Mouse (Mus musculus) T-helper 17 cell (primary cell): Measurements from ENCODE around the gene Gm20547.
"Not testable (repeated sequence)": the region's sequence is repeated elsewhere in the genome, so short reads cannot be mapped to it uniquely, and the experiment has no call there.

Source experiments
- in situ Hi-C, 2 experiments: fragments of 300-600 bp; cut with MboI, MseI; formaldehyde crosslinking; loops; 1 replicate in 1 of 2; 2 replicates in 1 of 2; pipeline ENCODE4 v1.15.1; 2025; ENCODE audit warnings: high pct_unique_total_duplicates in 2 of 2

The Gm20547 gene

GRCm38 (mm10) chr17:34881683-34882310 is at the start of gene Gm20547:
TSS of gene Gm20547 (minus strand) at chr17:34882042.
- in situ Hi-C loops: no loop called here

GRCm38 (mm10) chr17:34931061-34931734 is 49.4 kb upstream of the Gm20547 start, which contains the start of gene Neu1:
TSS of gene Neu1 (plus strand) at chr17:34931253.
- in situ Hi-C loops: loop anchor here in 1 of 2 experiments (10.0 kb wide), 1 partner anchor 1924 kb away; no protein-coding TSS in a partner anchor

GRCm38 (mm10) chr17:34928841-34929240 is 47.0 kb upstream of the Gm20547 start:
- in situ Hi-C loops: no loop called here

GRCm38 (mm10) chr17:34927306-34928019 is 45.6 kb upstream of the Gm20547 start:
- in situ Hi-C loops: no loop called here

GRCm38 (mm10) chr17:34924258-34924657 is 42.4 kb upstream of the Gm20547 start:
- in situ Hi-C loops: no loop called here

- in situ Hi-C loops: no loop called here
These were observed 41.1 kb upstream of the Gm20547 start for GRCm38 (mm10) chr17:34922939-34923338.

- in situ Hi-C loops: no loop called here
These were observed 35.3 kb upstream of the Gm20547 start for GRCm38 (mm10) chr17:34917188-34917587.

- in situ Hi-C loops: no loop called here
These were observed 34.5 kb upstream of the Gm20547 start for GRCm38 (mm10) chr17:34916316-34916715.

- in situ Hi-C loops: no loop called here
These were observed 33.6 kb upstream of the Gm20547 start for GRCm38 (mm10) chr17:34915410-34915831.

- in situ Hi-C loops: loop anchor here in 1 of 2 experiments (5.0 kb wide), 1 partner anchor 52 kb away; the partner anchor contains the start of gene Cfb
These were observed 32.3 kb upstream of the Gm20547 start, which contains the start of gene Slc44a4 for GRCm38 (mm10) chr17:34913930-34914665. TSS of gene Slc44a4 (plus strand) at chr17:34914466.

GRCm38 (mm10) chr17:34911945-34912351 is 30.1 kb upstream of the Gm20547 start:
- in situ Hi-C loops: loop anchor here in 1 of 2 experiments (5.0 kb wide), 1 partner anchor 50 kb away; the partner anchor contains the start of gene Cfb

GRCm38 (mm10) chr17:34910982-34911381 is 29.1 kb upstream of the Gm20547 start:
- in situ Hi-C loops: loop anchor here in 1 of 2 experiments (5.0 kb wide), 1 partner anchor 49 kb away; the partner anchor contains the start of gene Cfb

- in situ Hi-C loops: no loop called here
These were observed 21.1 kb upstream of the Gm20547 start for GRCm38 (mm10) chr17:34902895-34903294.

- in situ Hi-C loops: not testable (repeated sequence)
These were observed 20.1 kb upstream of the Gm20547 start for GRCm38 (mm10) chr17:34901948-34902347.

GRCm38 (mm10) chr17:34900826-34901225 is 19.0 kb upstream of the Gm20547 start:
- in situ Hi-C loops: not testable (repeated sequence)

GRCm38 (mm10) chr17:34899890-34900243 is 18.0 kb upstream of the Gm20547 start:
- in situ Hi-C loops: no loop called here

- in situ Hi-C loops: no loop called here
These were observed 17.4 kb upstream of the Gm20547 start for GRCm38 (mm10) chr17:34899053-34899889.

GRCm38 (mm10) chr17:34898706-34899052 is 16.8 kb upstream of the Gm20547 start:
- in situ Hi-C loops: no loop called here

GRCm38 (mm10) chr17:34898160-34898586 is 16.3 kb upstream of the Gm20547 start, which contains the start of the genes C2 and Ehmt2:
TSS of gene C2 (minus strand) at chr17:34898265.
TSS of gene Ehmt2 (plus strand) at chr17:34898469.
- in situ Hi-C loops: no loop called here
